Mouse (Mus musculus) gastrocnemius, adult 18-20 months (tissue): ENCODE results near the gene Gm10842. TPM values are rescaled to one million over a fixed set of nuclear protein-coding genes. Genes with fewer than 3 reads are reported as not detected.
A peak's percentile ranks its signal among the peaks of the same experiment; 100 is the strongest.
"Not testable (repeated sequence)": the region's sequence is repeated elsewhere in the genome, so short reads cannot be mapped to it uniquely, and the experiment has no call there.

ENCODE experiments used
- DNase-seq: peaks from one replicate; pipeline ENCODE4 v3.0.0; 2021; ENCODE audit warnings: low spot score
- long read RNA-seq, 2 experiments: library from polyadenylated mRNA; stranded (forward); transcript quantifications; one replicate each; pipeline ENCODE4 v2.0.0; 2021
- total RNA-seq, 2 experiments: library from RNA; stranded (reverse); gene quantifications; 2 replicates each; pipeline ENCODE4 v1.2.3; 2021

The Gm10842 gene
- total RNA-seq = not detected
- long read RNA-seq, experiment 1 = 0 reads
- long read RNA-seq, experiment 2 = 0 reads

- DNase-seq = no peak
Measured at GRCm38 (mm10) chr11:105146593-105146992, at the start of gene Gm10842. Gene Gm10842, plus strand, starts transcription at chr11:105146893.

GRCm38 (mm10) chr11:105112448-105112847, 34.2 kb upstream of the Gm10842 start:
- DNase-seq = not testable (repeated sequence)

GRCm38 (mm10) chr11:105117814-105118213, 28.9 kb upstream of the Gm10842 start:
- DNase-seq = no peak

GRCm38 (mm10) chr11:105120551-105121061, 26.1 kb upstream of the Gm10842 start:
- peak; percentile 12 for DNase-seq

- not testable (repeated sequence) for DNase-seq
Measured at GRCm38 (mm10) chr11:105121792-105122191, 24.9 kb upstream of the Gm10842 start.

GRCm38 (mm10) chr11:105123986-105124385, 22.7 kb upstream of the Gm10842 start:
- peak; percentile 45 for DNase-seq

GRCm38 (mm10) chr11:105125735-105126519, 20.8 kb upstream of the Gm10842 start, which contains the start of gene Mettl2:
Gene Mettl2, plus strand, starts transcription at chr11:105126425.
- peak; percentile 79 for DNase-seq

- DNase-seq = no peak
Measured at GRCm38 (mm10) chr11:105126520-105127029, 20.1 kb upstream of the Gm10842 start.

GRCm38 (mm10) chr11:105135692-105136091, 11.0 kb upstream of the Gm10842 start:
- DNase-seq = no peak

GRCm38 (mm10) chr11:105137255-105137654, 9.4 kb upstream of the Gm10842 start:
- not testable (repeated sequence) for DNase-seq

- not testable (repeated sequence) for DNase-seq
Measured at GRCm38 (mm10) chr11:105140512-105140911, 6.2 kb upstream of the Gm10842 start.

GRCm38 (mm10) chr11:105141115-105141514, 5.6 kb upstream of the Gm10842 start:
- no peak for DNase-seq

- no peak for DNase-seq
Measured at GRCm38 (mm10) chr11:105143564-105143963, 3.1 kb upstream of the Gm10842 start.

- DNase-seq = no peak
Measured at GRCm38 (mm10) chr11:105144084-105144483, 2.6 kb upstream of the Gm10842 start.

- no peak for DNase-seq
Measured at GRCm38 (mm10) chr11:105144508-105145210, 2.0 kb upstream of the Gm10842 start.

- DNase-seq = no peak
Measured at GRCm38 (mm10) chr11:105145211-105145610, 1.5 kb upstream of the Gm10842 start.

GRCm38 (mm10) chr11:105149353-105149752, 2.7 kb downstream of the Gm10842 start:
- no peak for DNase-seq

- no peak for DNase-seq
Measured at GRCm38 (mm10) chr11:105149766-105150165, 3.1 kb downstream of the Gm10842 start.

- no peak for DNase-seq
Measured at GRCm38 (mm10) chr11:105150691-105151090, 4.0 kb downstream of the Gm10842 start.

- DNase-seq = no peak
Measured at GRCm38 (mm10) chr11:105151226-105152016, 4.7 kb downstream of the Gm10842 start.

GRCm38 (mm10) chr11:105152017-105152300, 5.3 kb downstream of the Gm10842 start:
- DNase-seq = no peak
